Mouse (Mus musculus) erythroid progenitor cell, adult 5-6 weeks (primary cell): ENCODE measurements around the gene Arap1. TPM values are rescaled to one million over a fixed set of nuclear protein-coding genes. Genes with fewer than 3 reads are reported as not detected.

Experiments used
- ATAC-seq: replicated peaks from 2 replicates; pipeline ENCODE4 v1.8.0; 2016; ENCODE audit warnings: moderate number of reproducible peaks, mild to moderate bottlenecking, moderate TSS enrichment, inconsistent platforms; ENCODE audit not compliant: poor library complexity, low FRiP score, severe bottlenecking
- total RNA-seq, 2 experiments: library from RNA; stranded (forward) in 1 of 2; stranded (reverse) in 1 of 2; fragments of 150-400 nt in 1 of 2; fragments of 186-747, 209-891 nt in 1 of 2; gene quantifications; 2 replicates each; pipeline versions ENCODE4 v1.2.3 to v1.2.4; 2015 to 2017; ENCODE audit warnings: low replicate concordance in 2 of 2

The Arap1 gene
- total RNA-seq, 2 experiments from 2014 or later = 10.6 to 20.1 TPM

DNA sequence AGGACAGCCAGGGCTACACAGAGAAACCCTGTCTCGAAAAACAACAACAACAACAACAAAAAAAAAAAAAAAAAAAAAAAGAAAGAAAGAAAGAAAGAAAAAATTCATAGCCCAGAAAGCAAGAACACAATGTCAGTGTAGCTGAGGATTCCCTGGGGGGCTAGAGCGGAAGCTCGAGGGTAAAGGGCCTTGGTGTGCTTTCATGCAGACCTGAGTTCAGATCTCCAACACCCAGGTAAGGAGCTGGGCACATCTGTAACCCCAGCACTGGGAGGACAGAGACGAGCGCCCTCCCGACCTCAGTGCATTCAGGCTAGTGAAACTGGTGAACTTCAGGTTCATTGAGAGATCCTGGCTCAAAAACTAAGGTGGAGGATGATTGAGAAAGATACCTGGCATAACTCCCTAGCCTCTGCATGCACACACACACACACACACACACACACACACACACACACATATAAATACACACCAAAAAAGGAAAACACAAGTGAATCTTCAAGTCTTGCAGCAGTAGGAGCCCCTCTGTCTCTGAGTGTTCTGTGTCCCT is 7.8 kb downstream of the Arap1 start:
- no peak for ATAC-seq

DNA sequence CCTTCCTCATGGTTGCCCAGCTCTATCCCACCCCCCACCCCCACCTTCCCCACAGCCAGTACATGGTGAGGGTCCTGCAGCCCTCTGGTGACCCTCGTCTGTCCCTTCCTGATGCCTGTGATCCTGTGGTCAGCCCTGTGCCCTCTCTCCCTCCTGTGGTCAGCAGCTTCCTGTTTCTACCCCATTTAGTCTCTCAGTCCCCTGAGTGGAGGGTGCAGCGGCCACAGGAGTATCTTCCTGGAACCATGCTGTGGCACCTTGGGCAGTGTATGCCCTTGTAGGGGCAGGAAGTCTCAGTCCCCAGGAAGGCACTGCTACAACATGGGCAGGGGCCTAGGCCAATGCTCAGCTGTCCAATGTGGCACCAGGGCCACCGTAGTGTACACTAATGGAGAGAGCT is 9.0 kb downstream of the Arap1 start:
- no peak for ATAC-seq

DNA sequence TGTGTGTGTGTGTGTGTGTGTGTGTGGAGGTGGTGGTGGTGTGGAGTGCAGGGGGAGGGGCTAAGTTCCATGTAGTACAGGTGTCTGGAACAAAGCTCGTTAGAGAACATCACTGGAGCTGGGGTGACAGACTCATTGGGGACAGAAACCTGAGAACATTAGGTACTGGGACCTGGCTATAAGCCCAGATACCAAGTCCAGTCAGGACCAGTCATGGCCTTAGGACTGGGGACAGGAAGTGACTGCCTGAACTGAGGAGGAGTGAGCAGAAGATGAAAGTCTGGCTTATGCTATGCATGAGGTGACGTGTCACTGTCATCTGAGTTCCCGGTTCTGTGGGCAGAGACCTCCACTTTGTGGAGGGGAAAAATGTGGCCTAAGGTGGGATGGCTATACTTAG is 12.5 kb downstream of the Arap1 start:
- ATAC-seq = no peak

DNA sequence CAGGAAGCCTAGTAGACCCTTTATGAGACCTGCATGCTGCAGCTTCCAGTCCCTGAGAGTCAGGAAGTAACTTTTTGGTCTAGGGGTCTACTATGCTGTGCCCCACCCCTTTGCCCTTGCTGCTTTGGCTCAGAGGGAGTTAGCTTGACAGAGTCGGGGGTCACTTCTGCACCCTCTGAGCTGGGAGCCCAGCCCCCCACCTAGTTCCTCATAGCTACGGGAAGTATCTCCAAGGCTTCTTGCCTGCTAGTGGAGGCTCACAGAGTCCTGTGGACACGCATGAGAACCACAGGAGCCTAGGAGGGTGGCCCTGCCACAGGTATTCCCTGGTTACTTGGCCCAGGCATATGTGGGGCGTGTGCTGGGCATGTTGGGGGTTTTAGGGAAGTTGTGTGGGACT is 13.2 kb downstream of the Arap1 start:
- no peak for ATAC-seq

DNA sequence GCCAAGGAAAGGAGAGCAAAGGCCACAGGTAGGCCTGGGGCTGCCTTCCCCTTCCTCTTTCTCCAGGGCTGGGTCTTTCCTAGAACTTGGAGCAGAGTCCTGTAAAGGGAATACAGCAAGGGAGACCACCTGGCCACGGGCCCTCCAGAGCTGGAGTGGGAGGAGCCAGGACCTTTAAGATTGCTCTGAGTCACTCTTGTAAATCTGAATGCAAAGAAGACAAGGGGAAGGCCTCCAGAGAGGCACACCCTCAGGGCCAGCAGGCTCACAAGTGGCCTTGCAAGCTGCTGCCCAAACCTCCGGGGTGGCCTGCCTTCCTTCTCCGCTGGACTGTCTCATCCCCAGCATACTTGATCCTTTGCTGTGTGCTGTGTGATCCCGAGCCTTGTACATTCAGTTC is 13.9 kb downstream of the Arap1 start:
- ATAC-seq = no peak

DNA sequence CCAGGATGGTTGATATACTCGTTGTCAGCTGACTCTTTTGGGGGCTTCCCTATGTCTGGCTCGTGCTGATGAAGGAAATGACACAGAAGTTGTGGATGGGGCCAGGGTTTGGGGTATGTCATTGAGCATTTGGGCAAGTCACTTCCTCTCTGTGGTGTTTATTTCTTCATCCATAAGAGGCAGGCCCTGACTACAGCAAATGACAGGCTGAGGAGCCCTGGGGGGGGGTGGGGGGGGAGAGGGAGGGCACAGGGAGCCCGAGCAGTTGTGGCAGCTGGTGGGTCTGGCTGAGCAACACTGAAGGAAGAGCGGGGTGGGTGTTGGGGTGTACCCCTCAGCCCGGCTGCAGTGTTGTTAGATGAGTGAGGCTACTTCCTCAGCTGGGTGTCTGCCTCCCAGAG is 14.9 kb downstream of the Arap1 start:
- ATAC-seq = no peak

DNA sequence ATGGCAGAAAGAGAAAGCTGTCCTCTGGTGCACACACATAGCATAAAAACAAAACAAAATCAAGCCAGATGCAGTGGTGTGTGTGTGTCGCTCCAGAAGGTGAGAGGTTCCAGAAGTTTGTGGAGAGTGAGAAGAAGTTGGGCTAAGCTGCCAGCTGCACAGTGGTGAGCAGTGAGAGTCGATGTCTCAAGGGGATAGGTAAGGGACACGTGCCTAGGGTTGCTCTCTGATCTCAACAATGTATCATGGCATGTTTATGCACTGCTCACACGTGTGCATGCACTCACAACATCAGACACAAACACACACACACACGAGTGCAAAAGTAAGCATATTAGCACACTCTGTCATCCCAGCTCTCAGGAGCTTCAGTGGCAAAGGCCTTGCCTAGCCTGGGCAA is 16.0 kb downstream of the Arap1 start:
- no peak for ATAC-seq

DNA sequence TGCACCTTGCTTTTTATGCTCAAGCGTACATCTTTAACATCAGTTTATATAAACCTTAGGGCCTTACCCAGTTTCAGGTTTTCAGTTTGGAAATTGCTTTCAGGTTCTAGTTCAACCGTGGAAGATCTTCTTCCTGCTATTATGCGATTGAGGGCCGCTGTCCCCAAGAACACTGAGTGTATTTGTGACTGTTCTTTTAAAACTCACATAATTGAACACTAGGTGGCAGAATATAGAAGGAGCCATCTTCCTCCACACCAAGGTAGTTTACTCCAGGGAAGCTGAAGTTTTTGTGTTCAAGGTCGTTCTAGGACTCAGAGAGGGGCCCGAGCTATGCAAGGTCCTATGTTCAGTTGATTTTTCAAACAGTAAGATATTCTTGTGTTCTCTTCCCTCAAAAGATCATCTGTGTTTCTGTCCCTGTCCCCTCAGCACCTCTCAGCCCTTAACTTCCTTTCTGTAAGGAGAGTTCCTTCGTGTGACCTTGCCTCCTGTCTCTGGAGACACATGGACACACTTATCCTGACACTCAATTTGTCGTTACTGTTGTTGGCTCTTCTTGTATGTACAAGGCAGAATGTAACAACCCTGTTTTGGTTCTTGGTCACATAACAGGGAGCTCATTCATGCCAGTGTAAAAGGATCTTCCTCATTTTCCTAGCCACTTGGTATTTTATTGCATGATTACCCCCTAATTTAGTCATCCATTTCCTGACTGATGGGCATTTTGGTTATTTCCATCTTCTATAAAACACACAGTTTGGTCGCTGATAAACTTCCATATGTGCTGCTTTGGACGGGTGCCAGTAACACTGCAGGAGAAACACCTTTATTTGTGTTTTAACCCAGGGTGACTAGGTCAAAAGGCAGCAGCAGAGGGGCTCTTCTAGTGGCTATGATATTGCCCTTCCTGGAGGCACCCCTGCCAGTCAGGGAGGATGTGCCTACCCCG is 20.3 kb downstream of the Arap1 start:
- ATAC-seq = 0 out of 2 replicates have a peak, but pooled peaks have one; percentile 35

DNA sequence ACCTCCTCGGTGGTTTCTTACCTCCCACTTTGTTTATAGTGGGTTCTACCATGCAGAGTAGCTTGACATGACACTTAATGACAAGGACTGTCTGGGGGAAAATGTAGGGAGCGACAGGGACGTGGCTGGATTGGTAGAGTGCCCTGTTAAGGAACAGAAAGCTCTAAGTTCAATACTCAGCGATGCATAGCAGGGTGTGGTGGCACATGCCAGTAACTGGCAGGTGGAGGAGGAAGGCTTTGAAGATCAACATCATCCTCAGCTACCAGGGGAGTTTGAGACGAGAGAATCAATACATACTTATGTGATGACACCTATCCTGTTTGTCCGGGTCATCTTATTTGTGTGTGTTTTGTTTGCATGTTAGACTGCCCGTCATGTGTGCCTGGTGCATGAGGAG is 21.8 kb downstream of the Arap1 start:
- no peak for ATAC-seq

DNA sequence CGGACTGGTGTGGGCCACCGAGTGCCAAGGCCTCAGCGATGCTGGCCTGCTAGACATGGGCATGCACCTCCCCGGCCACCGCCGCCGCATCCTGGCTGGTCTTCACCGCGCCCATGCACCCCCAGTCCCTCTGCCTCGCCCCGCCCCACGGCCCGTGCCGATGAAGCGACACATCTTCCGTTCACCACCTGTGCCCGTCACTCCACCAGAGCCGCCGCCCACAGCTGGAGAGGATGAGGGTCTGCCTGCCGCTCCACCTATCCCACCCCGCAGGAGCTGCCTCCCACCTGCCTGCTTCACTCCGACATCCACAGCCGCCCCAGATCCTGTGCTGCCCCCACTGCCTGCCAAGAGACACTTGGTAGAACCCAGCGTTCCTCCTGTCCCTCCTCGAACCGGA is 25.2 kb downstream of the Arap1 start:
- no peak for ATAC-seq

DNA sequence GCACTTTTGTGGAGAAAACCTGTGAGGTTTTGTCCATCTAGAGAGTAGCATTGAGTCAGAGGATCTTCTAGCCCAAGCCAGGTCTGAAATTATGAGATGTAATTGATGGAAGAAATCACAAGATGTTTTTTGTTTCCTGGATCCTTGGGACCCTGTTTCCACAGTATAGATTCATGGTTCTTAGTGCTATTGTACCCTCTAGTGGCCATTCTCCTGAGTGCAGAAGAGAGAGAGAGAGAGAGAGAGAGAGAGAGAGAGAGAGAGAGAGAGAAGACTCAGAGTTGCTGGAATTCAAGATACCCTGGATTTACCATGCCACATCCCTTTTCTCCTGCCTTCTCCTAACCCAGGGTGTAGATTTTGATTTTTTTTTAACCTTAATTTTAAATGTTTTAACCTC is 26.3 kb downstream of the Arap1 start:
- ATAC-seq = no peak

DNA sequence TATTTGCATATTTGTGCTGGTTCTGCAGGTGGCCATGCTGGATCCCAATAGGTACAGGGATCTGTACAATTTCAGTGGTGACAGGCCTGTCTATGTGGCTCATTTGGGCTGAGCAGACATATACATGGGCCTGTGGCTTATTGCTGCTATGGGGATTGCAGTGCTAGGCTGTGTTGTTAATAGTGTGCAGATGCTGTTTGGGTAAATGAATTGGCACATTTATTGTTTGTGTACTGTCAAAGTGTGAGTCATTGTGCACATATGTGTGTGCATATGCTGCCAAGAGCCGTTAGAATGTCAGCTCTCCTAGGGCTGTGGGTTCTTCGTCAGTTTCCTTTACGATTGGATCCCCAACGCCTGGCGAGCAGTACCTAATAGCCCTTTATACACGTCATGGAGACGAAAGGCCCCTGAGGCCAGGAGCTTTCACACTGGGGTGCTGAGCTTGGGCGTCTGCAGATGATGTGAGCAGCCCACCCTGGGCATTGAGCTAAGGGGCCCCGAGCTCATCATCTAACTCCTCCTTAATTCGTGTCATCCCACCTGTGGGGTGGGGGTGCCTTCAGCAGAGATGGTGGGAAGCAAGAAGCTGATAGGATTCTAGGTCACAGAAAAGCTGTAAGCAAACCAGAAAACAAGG is 29.0 kb downstream of the Arap1 start:
- ATAC-seq = no peak

DNA sequence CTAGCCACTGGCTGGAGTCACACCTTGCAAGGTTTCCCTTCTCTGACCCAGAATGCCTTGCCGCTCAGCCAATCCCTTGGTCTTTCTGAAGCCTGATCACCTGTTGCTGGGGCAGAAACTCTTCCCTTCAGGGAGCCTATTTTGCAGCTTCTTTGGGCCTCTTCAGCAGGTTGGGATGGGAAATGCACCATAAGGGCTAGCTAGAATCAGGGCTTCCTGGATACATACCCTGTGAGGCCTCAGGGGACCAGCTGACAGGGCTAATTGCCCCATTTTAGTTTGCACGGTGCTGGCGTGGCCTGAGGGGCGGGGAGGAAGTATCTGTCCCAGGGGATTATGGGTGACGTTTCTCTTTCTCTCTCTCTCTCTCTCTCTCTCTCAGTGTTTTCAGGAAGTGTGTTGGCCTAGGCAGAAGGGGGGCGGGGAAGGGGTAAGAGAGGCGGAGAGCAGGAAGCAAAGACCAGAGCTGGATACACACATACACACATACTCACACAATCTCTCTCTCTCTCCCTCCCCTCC is 29.9 kb downstream of the Arap1 start:
- 0 out of 2 replicates have a peak, but pooled peaks have one; percentile 56 for ATAC-seq

DNA sequence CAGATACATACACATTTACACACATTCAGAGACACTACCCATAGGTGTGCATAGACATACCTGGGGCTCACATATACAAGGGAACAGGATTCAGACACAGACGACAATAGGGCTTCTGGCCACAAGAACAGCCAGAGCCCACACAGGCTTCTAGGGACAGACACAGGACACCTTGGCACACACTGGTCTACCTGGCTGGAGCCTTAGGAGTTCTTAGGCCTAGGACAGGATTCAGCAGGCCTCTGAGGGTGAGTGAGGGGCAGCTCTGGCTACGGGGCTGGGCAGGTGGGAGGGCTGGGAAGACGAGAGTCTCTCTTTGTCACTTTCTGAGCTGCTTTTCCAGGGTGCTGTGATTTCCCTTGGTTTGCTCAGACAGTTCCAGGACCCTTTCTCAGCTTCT is 30.4 kb downstream of the Arap1 start:
- no peak for ATAC-seq

DNA sequence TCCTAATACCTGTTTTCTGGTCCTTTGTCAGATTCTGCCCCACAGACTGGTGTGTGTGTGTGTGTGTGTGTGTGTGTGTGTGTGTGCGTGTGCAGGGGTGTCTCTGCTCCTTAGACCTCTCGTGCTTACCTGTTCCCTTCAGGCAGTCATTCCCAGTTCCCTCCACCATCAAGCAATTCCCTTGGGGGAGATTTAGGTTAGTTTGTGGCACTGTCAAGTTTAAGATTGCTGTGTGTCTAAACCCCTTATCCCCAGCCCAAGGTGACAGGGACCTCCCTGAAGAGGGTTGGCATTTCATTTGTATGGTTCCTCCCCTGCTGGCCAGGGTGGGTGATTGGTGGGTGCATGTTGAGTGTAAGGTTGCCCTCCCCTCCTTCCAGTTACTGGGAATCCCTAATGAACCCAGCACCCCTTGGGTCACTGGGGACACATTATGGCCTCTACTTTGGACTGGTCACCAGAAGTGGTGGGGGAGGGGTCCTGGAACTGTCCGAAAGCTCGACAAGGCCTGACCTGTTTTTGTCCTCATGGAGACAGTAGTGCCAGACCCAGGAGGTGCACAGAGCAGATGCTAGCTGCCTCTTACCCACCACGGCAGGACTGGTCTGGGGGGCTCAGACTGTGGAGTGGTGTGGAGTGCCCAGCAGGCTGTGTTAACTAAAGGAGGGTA is 31.1 kb downstream of the Arap1 start:
- no peak for ATAC-seq

DNA sequence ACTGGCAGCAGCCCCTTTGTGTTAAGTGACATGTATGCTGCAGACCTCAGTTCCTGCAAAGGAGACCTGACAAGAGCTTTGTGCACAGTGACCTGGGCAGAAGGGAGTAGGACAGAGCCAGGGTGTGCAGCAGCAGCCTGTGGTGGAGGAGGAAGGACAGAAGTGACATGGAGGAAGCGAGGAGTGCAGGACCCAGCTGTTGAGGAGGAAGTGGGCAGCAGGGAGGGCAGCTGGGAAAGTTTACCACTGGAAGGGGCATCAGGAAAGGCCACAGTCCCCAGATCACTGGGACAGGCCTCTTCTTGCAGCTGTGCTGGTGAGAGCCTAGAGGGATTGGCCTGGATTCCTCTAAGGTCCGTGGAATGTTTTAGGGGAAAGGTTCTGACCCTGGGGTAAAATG is 31.9 kb downstream of the Arap1 start:
- no peak for ATAC-seq

DNA sequence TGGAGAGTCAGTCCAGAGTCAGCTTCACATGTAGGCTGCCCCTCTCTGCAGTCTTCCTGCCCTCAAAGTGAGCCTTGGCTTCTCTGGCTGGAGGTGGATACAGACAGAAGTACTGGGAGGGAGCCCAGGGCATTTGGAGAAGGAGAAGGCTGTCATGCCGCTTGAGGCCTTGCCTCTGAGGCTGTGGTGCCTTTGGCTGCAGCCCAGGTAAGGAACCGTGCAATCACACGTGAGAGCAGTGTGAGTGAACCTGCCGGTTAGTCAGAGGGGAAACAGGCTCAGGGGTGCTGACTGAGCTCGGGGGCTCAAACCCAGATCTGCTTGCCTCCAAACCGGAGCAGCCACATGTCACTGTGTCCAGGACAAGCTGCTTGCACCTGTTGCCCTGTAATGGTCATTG is 33.6 kb downstream of the Arap1 start:
- ATAC-seq = no peak

DNA sequence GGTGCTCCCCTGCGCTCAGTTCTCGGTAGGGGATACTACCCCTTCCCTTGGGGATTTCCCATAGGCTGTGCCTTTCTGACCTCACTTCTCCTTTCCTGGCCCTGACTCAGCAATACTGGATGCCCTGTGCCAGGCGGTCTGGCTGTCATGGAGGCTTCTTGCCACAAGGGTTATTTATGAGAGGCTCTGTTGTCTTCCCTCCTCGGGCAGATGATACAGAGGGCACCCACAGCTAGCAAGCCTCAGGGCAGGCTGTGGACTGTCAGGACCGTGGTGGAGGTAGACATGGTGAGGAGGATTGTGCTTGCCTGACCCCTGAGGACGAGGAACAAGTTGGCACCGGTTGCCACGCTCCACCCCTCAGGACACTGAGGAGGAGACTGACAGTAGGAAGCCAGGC is 34.5 kb downstream of the Arap1 start:
- no peak for ATAC-seq

DNA sequence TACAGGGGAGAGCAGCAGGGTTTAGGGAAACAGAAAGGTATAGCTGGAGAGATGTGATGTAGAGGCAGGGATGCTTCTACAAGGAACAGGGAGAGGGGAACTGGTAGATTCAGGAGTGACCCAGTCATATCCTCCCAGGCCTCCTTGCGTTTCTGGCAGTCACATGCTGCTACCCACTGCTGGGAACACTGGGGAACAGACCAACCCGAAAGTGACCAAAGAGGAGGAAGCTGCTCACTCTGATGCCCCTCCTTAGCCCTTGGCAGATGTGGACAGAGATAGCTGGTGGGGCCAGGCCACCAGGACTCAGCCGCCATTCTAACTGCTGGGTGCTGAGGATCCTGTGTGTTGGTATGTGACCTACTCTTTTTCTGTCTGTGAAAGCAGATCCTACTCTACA is 35.9 kb downstream of the Arap1 start:
- no peak for ATAC-seq

DNA sequence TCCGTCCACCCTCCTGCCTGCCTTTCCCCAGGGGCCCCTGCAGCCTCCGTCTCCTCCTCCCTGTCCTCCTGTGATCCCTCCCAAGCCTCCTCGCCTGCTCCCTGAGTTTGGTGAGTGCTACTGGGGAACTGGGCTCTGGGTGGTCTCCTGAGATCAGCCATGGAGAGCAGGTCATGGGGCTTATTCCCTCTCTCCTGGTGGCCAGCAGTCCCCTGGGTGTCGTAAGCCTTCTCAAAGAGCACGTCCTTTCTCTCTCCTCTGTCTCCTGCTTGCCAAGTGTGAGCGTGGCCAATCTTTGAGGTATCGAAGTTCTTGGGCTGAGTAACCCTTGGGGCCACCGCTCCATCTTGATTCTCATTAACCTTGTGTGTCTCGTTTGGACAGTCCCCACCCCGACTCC is 37.1 kb downstream of the Arap1 start:
- ATAC-seq = no peak
